ENCODE assay signal across 8 mouse cellular contexts in the genomic region with DNA sequence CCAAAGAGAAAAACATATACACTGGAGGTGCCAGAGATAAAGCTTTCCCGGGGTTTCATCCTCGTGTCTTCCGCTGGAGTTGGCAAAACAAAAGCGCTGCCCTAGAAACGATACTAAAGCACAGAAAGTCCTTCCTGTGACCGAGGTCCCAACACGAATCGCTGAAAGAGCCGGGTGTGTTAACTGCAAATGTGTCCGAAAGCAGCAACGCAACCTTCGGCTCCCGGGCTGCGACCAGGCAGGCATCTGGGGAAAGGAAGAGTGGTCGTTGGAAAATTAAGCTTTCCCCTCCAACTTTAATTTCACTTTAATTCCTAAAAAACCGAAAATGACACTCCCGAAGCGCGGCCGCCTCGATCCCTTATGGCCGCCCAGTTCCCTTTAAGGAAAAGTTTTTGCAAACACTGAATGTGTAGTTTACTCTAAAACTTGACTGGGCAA.
DNase-seq lines count a peak whose midpoint lies in the region; ATAC-seq and TF ChIP-seq lines count a peak whose summit lies in the region.

No protein-coding gene starts in this region.

- no peak for DNase-seq in kidney, adult 8-10 months
- DNase-seq in forebrain, embryonic 14.5 days (ENCODE audit: low spot score), result no peak
- DNase-seq in lung, postnatal 4 days, result peak; percentile 46
- no peak for DNase-seq in cerebellum, postnatal 36 days
- DNase-seq in layer of hippocampus, adult 9-10 months (ENCODE audit: low spot score), result no peak
- no peak for DNase-seq in adrenal gland, adult 18-20 months (ENCODE audit: low spot score in 2 of 2)

- no peaks in the 10 kb centered on the region for H3K36me3 ChIP-seq in kidney, embryonic 14.5 days (ENCODE audit: control insufficient read depth, insufficient read depth, low read length)
- H3K36me3 ChIP-seq in forebrain, embryonic 14.5 days (ENCODE audit: control insufficient read depth, insufficient read depth, low read length), result no peaks in the 10 kb centered on the region
- no peaks in the 10 kb centered on the region for H3K36me3 ChIP-seq in intestine, postnatal 0 days (ENCODE audit: control insufficient read depth, insufficient read depth)

- peak overlapping the region; percentile 59 for H3K9ac ChIP-seq in kidney, embryonic 14.5 days (ENCODE audit: low read depth, low read length)
- peak overlapping the region; percentile 2; the same call in 1 of the 2 replicates for H3K9ac ChIP-seq in forebrain, embryonic 14.5 days (ENCODE audit: low read length)
- peak overlapping the region; percentile 32; the same call in 1 of the 2 replicates for H3K9ac ChIP-seq in intestine, postnatal 0 days (ENCODE audit: low read depth, low read length)

- peak overlapping the region; percentile 48 for H3K4me2 ChIP-seq in kidney, embryonic 14.5 days (replicated peaks; ENCODE audit: low read depth, low read length)
- peak overlapping the region; percentile 37 for H3K4me2 ChIP-seq in forebrain, embryonic 14.5 days (ENCODE audit: low read length)
- H3K4me2 ChIP-seq in intestine, postnatal 0 days (replicated peaks; ENCODE audit: low read depth), result peak overlapping the region; percentile 52

- WGBS in kidney, embryonic 14.5 days, result 1% methylated on average over 22 of the region's 22 CpGs
- 5% methylated on average over 22 of the region's 22 CpGs for WGBS in forebrain, embryonic 14.5 days
- WGBS in intestine, postnatal 0 days, result 4% methylated on average over 22 of the region's 22 CpGs

- H3K4me1 ChIP-seq in kidney, embryonic 14.5 days (ENCODE audit: control insufficient read depth, insufficient read depth, low read length), result peaks cover 28% of the 10 kb centered on the region
- H3K4me1 ChIP-seq in forebrain, embryonic 14.5 days (ENCODE audit: control insufficient read depth, insufficient read depth, low read length), result peaks cover 10% of the 10 kb centered on the region; the same call in 1 of the 2 replicates
- 0 out of 2 replicates have a peak, but pooled peaks cover 4% of the 10 kb centered on the region for H3K4me1 ChIP-seq in intestine, postnatal 0 days (replicated peaks; ENCODE audit: control insufficient read depth, insufficient read depth, low read length)

- no peak for ATAC-seq in kidney, embryonic 14.5 days (ENCODE audit: low FRiP score, low TSS enrichment)
- no peak for ATAC-seq in forebrain, embryonic 14.5 days
- no peak for ATAC-seq in intestine, postnatal 0 days

- peak overlapping the region; percentile 97 for H3K27ac ChIP-seq in kidney, embryonic 14.5 days (ENCODE audit: low read depth, low read length)
- 0 out of 2 replicates have a peak overlapping the region, but pooled peaks have one; percentile 3 for H3K27ac ChIP-seq in forebrain, embryonic 14.5 days (ENCODE audit: low read depth, low read length)
- H3K27ac ChIP-seq in intestine, postnatal 0 days (ENCODE audit: low read depth, low read length), result peak overlapping the region; percentile 81

- no peaks in the 10 kb centered on the region for H3K9me3 ChIP-seq in kidney, embryonic 14.5 days (ENCODE audit: control insufficient read depth, low read length)
- no peaks in the 10 kb centered on the region for H3K9me3 ChIP-seq in forebrain, embryonic 14.5 days (replicated peaks; ENCODE audit: control insufficient read depth, low read length)
- H3K9me3 ChIP-seq in intestine, postnatal 0 days (ENCODE audit: control insufficient read depth), result no peaks in the 10 kb centered on the region

- H3K4me3 ChIP-seq in kidney, embryonic 14.5 days (ENCODE audit: low read length), result peak overlapping the region; percentile 26
- no peak overlapping the region for H3K4me3 ChIP-seq in forebrain, embryonic 14.5 days (ENCODE audit: low read depth, low read length)
- peak overlapping the region; percentile 22 for H3K4me3 ChIP-seq in intestine, postnatal 0 days (ENCODE audit: low read depth, low read length)

- no peaks in the 10 kb centered on the region for H3K27me3 ChIP-seq in kidney, embryonic 14.5 days (ENCODE audit: control insufficient read depth, insufficient read depth, low read length)
- peaks cover 38% of the 10 kb centered on the region for H3K27me3 ChIP-seq in forebrain, embryonic 14.5 days (replicated peaks; ENCODE audit: control insufficient read depth, insufficient read depth, low read length)
- peaks cover 65% of the 10 kb centered on the region for H3K27me3 ChIP-seq in intestine, postnatal 0 days (replicated peaks; ENCODE audit: control insufficient read depth, insufficient read depth, low read length)

- TF ChIP-seq CTCF in intestine, postnatal 0 days (IDR thresholded peaks at IDR 0.05; ENCODE audit: low read depth), result no peak

Comparison
In these comparisons a context has a peak if more than half of its experiments do, and no peak if none do; other contexts are left out.
1. H3K27ac ChIP-seq: peak in every context shown above with its lines; median percentile 97 in kidney, embryonic 14.5 days; 81 in intestine, postnatal 0 days; 3 in forebrain, embryonic 14.5 days.
2. H3K9ac ChIP-seq: peak in every context shown above with its lines; median percentile 59 in kidney, embryonic 14.5 days; 32 in intestine, postnatal 0 days; 2 in forebrain, embryonic 14.5 days.
3. DNase-seq: peak in lung, postnatal 4 days (2 of 2); none in kidney, adult 8-10 months (0 of 2), forebrain, embryonic 14.5 days (single experiment), cerebellum, postnatal 36 days (0 of 2), layer of hippocampus, adult 9-10 months (single experiment) and adrenal gland, adult 18-20 months (0 of 2).
4. Peak in every context shown above with its lines, with median percentiles within 50 percentile points of each other: H3K4me2 ChIP-seq.